Mouse (Mus musculus) MEL (cell line): ENCODE measurements at regions not wholly inside any gene's neighbourhood (a gene's known extent, or its start where the extent isn't known, plus 50 kb on each side); places are given as distances from the start of the nearest gene placed in this dataset.

Source experiments
- DNase-seq: peaks from one replicate; pipeline ENCODE4 v3.0.0; 2011; ENCODE audit warnings: low read depth, low spot score
- H3K27ac ChIP-seq: 2 replicates; pipeline ENCODE4 v1.5.1; 2012; ENCODE audit warnings: low read depth, mild to moderate bottlenecking, control low read depth, low read length, moderate library complexity; ENCODE audit not compliant: control insufficient read depth
- H3K27me3 ChIP-seq, 2 experiments: fragments of 150-350 bp in 1 of 2; sonication (generic) in 1 of 2; 2 replicates each; pipeline ENCODE4 v1.6.1; 2012; ENCODE audit warnings: low read length in 2 of 2, mild to moderate bottlenecking in 2 of 2, improper control_type of control experiment in 1 of 2, moderate library complexity in 1 of 2; ENCODE audit not compliant: insufficient read depth in 2 of 2, control insufficient read depth in 1 of 2
- H3K36me3 ChIP-seq, 2 experiments: 2 replicates each; pipeline ENCODE4 v1.6.1; 2012 to 2014; ENCODE audit warnings: low read length in 2 of 2, improper control_type of control experiment in 1 of 2, inconsistent platforms in 1 of 2, mild to moderate bottlenecking in 1 of 2; ENCODE audit not compliant: insufficient read depth in 2 of 2, control insufficient read depth in 1 of 2
- H3K4me1 ChIP-seq, 2 experiments: fragments of 150-350 bp in 1 of 2; sonication (generic) in 1 of 2; 2 replicates each; pipeline ENCODE4 v1.6.1; 2012; ENCODE audit warnings: low read length in 2 of 2, improper control_type of control experiment in 1 of 2, mild to moderate bottlenecking in 1 of 2; ENCODE audit not compliant: insufficient read depth in 2 of 2, control insufficient read depth in 1 of 2
- H3K4me3 ChIP-seq, 2 experiments: fragments of 150-350 bp in 1 of 2; sonication (generic) in 1 of 2; 2 replicates each; pipeline ENCODE4 v1.5.1; 2012; ENCODE audit warnings: low read depth in 2 of 2, low read length in 2 of 2, mild to moderate bottlenecking in 2 of 2, moderate library complexity in 2 of 2, control low read depth in 1 of 2, improper control_type of control experiment in 1 of 2; ENCODE audit not compliant: control insufficient read depth in 1 of 2, insufficient read depth in 1 of 2
- H3K79me2 ChIP-seq: 2 replicates; pipeline ENCODE4 v1.6.1; 2012; ENCODE audit warnings: mild to moderate bottlenecking, low read length, moderate library complexity; ENCODE audit not compliant: control insufficient read depth, poor library complexity, insufficient read depth
- H3K9ac ChIP-seq: 2 replicates; pipeline ENCODE4 v1.6.1; 2012; ENCODE audit warnings: low read depth, mild to moderate bottlenecking, control low read depth, low read length, moderate library complexity; ENCODE audit not compliant: control insufficient read depth, poor library complexity, severe bottlenecking
- H3K9me3 ChIP-seq: fragments of 150-350 bp; sonication (generic); replicated peaks from 2 replicates; pipeline ENCODE4 v1.6.1; 2012; ENCODE audit warnings: mild to moderate bottlenecking, low read length, improper control_type of control experiment, moderate library complexity; ENCODE audit not compliant: insufficient read depth
- CHD1 ChIP-seq: IDR thresholded peaks from 2 replicates; pipeline ENCODE4 v1.6.1; 2012; ENCODE audit warnings: low read depth, mild to moderate bottlenecking, inconsistent platforms, low read length, improper control_type of control experiment
- ELF1 ChIP-seq: IDR thresholded peaks from 2 replicates; pipeline ENCODE4 v1.6.1; 2014; ENCODE audit warnings: low read depth, mild to moderate bottlenecking, inconsistent platforms, low read length, improper control_type of control experiment, moderate library complexity
- HCFC1 ChIP-seq: IDR thresholded peaks from 2 replicates; pipeline ENCODE4 v1.6.1; 2012; ENCODE audit warnings: low read depth, mild to moderate bottlenecking, inconsistent platforms, low read length, improper control_type of control experiment, moderate library complexity
- JUND ChIP-seq: IDR thresholded peaks from 2 replicates; pipeline ENCODE4 v1.6.1; 2011; ENCODE audit warnings: low read depth, mild to moderate bottlenecking, improper control_type of control experiment, low read length
- KAT2A ChIP-seq: conservative IDR thresholded peaks from 2 replicates; pipeline ENCODE4 v1.6.1; 2012; ENCODE audit warnings: low read depth, low read length, improper control_type of control experiment, inconsistent platforms
- MEF2A ChIP-seq: IDR thresholded peaks from 2 replicates; pipeline ENCODE4 v1.6.1; 2014; ENCODE audit warnings: low read depth, mild to moderate bottlenecking, inconsistent platforms, low read length, improper control_type of control experiment; ENCODE audit not compliant: poor library complexity, insufficient replicate concordance, severe bottlenecking; ENCODE audit errors: extremely low read depth
- NELFE ChIP-seq: IDR thresholded peaks from 2 replicates; pipeline ENCODE4 v1.6.1; 2011; ENCODE audit warnings: low read depth, low read length, improper control_type of control experiment
- NRF1 ChIP-seq: IDR thresholded peaks from 2 replicates; pipeline ENCODE4 v1.6.1; 2014; ENCODE audit warnings: low read depth, mild to moderate bottlenecking, inconsistent platforms, low read length, improper control_type of control experiment, moderate library complexity; ENCODE audit not compliant: poor library complexity, insufficient read depth, severe bottlenecking
- POLR2A ChIP-seq, 2 experiments: IDR thresholded peaks; 2 replicates each; pipeline ENCODE4 v1.6.1; 2011 to 2012; ENCODE audit warnings: low read length in 2 of 2, mild to moderate bottlenecking in 2 of 2, control low read depth in 1 of 2, improper control_type of control experiment in 1 of 2, low read depth in 1 of 2, moderate library complexity in 1 of 2; ENCODE audit not compliant: control insufficient read depth in 1 of 2, insufficient read depth in 1 of 2, poor library complexity in 1 of 2
- RAD21 ChIP-seq: IDR thresholded peaks from 2 replicates; pipeline ENCODE4 v1.6.1; 2011; ENCODE audit warnings: mild to moderate bottlenecking, low read depth, low read length, improper control_type of control experiment
- RCOR1 ChIP-seq: IDR thresholded peaks from 2 replicates; pipeline ENCODE4 v1.6.1; 2012; ENCODE audit warnings: low read depth, mild to moderate bottlenecking, inconsistent platforms, low read length, improper control_type of control experiment
- SMC3 ChIP-seq: IDR thresholded peaks from 2 replicates; pipeline ENCODE4 v1.6.1; 2011; ENCODE audit warnings: low read depth, low read length, improper control_type of control experiment
- TCF12 ChIP-seq: IDR thresholded peaks from 2 replicates; pipeline ENCODE4 v1.6.1; 2014; ENCODE audit warnings: low read depth, mild to moderate bottlenecking, inconsistent platforms, low read length, improper control_type of control experiment, moderate library complexity
- USF1 ChIP-seq: IDR thresholded peaks from 2 replicates; pipeline ENCODE4 v1.6.1; 2014; ENCODE audit warnings: low read depth, mild to moderate bottlenecking, inconsistent platforms, low read length, improper control_type of control experiment, moderate library complexity
- USF2 ChIP-seq, 2 experiments: IDR thresholded peaks; 2 replicates each; pipeline ENCODE4 v1.6.1; 2011 to 2012; ENCODE audit warnings: improper control_type of control experiment in 2 of 2, low read length in 2 of 2, borderline replicate concordance in 1 of 2, inconsistent platforms in 1 of 2, low read depth in 1 of 2, mild to moderate bottlenecking in 1 of 2; ENCODE audit not compliant: insufficient read depth in 1 of 2
- ZMIZ1 ChIP-seq: IDR thresholded peaks from 2 replicates; pipeline ENCODE4 v1.6.1; 2012; ENCODE audit warnings: low read depth, mild to moderate bottlenecking, inconsistent platforms, low read length, improper control_type of control experiment, moderate library complexity

- Histone ChIP-seq H3K36me3 (no peaks in the 10 kb centered on the region), H3K27ac (no peak overlapping the region), H3K4me3 (no peak overlapping the region), H3K4me1 (no peaks in the 10 kb centered on the region), H3K9ac (no peak overlapping the region), H3K79me2 (no peaks in the 10 kb centered on the region), H3K27me3 (peaks cover 0 to 2% of the 10 kb centered on the region in 2 experiments; a peak in 3 of 4 replicates), H3K9me3 (no peaks in the 10 kb centered on the region)
- DNase-seq = no peak
- TF ChIP-seq TCF12 (no peak), ZMIZ1 (no peak), HCFC1 (no peak), POLR2A (IDR thresholded peaks at IDR 0.05; ENCODE audit: control insufficient read depth in 1 of 2, insufficient read depth in 1 of 2, low read depth in 1 of 2, low read length in 2 of 2, poor library complexity in 1 of 2) (no peak), NRF1 (no peak), USF2 (IDR thresholded peaks at IDR 0.05; ENCODE audit: borderline replicate concordance in 1 of 2, insufficient read depth in 1 of 2, low read depth in 1 of 2, low read length in 2 of 2) (no peak), CHD1 (no peak), ELF1 (no peak), RAD21 (no peak), SMC3 (no peak), JUND (no peak), RCOR1 (no peak), USF1 (no peak)
Measured at GRCm38 (mm10) chr12:31139853-31140252, 66.2 kb downstream of the Fam110c start.

- Histone ChIP-seq H3K4me3 (no peak overlapping the region), H3K79me2 (no peaks in the 10 kb centered on the region), H3K9ac (no peak overlapping the region), H3K27me3 (peaks cover 0 to 1% of the 10 kb centered on the region in 2 experiments; a peak in 2 of 4 replicates), H3K27ac (no peak overlapping the region), H3K9me3 (no peaks in the 10 kb centered on the region), H3K4me1 (no peaks in the 10 kb centered on the region), H3K36me3 (no peaks in the 10 kb centered on the region; a peak in 1 of 4 replicates)
- DNase-seq = no peak
- TF ChIP-seq NELFE = no peak
- TF ChIP-seq ELF1 = no peak
- no peak for TF ChIP-seq MEF2A
- TF ChIP-seq POLR2A (IDR thresholded peaks at IDR 0.05; ENCODE audit: control insufficient read depth in 1 of 2, insufficient read depth in 1 of 2, low read depth in 1 of 2, low read length in 2 of 2, poor library complexity in 1 of 2) = no peak
- TF ChIP-seq KAT2A = no peak
- no peak for TF ChIP-seq USF1
Measured at GRCm38 (mm10) chr12:31143266-31143665, 69.6 kb downstream of the Fam110c start.
